Mouse (Mus musculus) liver, adult 2 months (tissue): Measurements from ENCODE around the gene Zbtb48.
A peak's percentile ranks its signal among the peaks of the same experiment; 100 is the strongest.

ENCODE experiments used
- CTCF ChIP-seq: fragments of 200-500 bp; IDR thresholded peaks from 2 replicates; pipeline ENCODE4 v1.5.1; 2011; ENCODE audit warnings: low read depth, low read length, control low read depth
- POLR2A ChIP-seq: fragments of 200-500 bp; IDR thresholded peaks from 2 replicates; pipeline ENCODE4 v1.6.1; 2011; ENCODE audit warnings: low read length, control low read depth; ENCODE audit not compliant: insufficient read depth; ENCODE audit errors: extremely low read depth

GRCm38 (mm10) chr4:152062390-152063110 is 35.1 kb upstream of the Zbtb48 start:
- 0 out of 2 replicates have a peak, but pooled peaks have one; percentile 1 for TF ChIP-seq CTCF
- TF ChIP-seq POLR2A: no peak
